Mouse (Mus musculus) regulatory T cell (primary cell): Measurements from ENCODE around the gene Cyth1.

Experiments
- in situ Hi-C: fragments of 300-600 bp; cut with MboI, MseI; formaldehyde crosslinking; loops from one replicate; pipeline ENCODE4 v1.15.1; 2025; ENCODE audit warnings: high pct_unique_total_duplicates

Cyth1 gene

DNA sequence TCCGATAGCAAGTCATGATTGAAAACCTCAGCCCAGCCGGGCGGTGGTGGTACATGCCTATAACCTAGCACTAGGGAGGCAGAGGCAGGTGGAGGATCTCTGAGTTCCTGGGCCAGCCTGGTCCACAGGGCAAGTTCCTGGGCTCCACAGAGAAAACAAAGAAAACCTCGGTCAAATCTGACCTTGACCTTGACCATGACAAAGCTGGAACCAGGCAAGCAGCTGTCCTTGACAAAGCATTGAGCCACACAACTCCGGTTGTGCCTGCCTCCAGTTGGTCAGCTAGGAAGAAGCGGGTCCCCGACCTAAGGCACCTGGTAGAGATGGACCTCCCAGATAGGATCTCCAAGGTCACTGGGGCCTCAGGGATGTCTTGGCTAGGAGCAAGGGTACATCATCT lies 8.0 kb upstream of the Cyth1 start:
- in situ Hi-C loops, result loop anchor here (10.0 to 25.0 kb wide), 2 partner anchors 1706 to 1928 kb away; no protein-coding TSS in a partner anchor

DNA sequence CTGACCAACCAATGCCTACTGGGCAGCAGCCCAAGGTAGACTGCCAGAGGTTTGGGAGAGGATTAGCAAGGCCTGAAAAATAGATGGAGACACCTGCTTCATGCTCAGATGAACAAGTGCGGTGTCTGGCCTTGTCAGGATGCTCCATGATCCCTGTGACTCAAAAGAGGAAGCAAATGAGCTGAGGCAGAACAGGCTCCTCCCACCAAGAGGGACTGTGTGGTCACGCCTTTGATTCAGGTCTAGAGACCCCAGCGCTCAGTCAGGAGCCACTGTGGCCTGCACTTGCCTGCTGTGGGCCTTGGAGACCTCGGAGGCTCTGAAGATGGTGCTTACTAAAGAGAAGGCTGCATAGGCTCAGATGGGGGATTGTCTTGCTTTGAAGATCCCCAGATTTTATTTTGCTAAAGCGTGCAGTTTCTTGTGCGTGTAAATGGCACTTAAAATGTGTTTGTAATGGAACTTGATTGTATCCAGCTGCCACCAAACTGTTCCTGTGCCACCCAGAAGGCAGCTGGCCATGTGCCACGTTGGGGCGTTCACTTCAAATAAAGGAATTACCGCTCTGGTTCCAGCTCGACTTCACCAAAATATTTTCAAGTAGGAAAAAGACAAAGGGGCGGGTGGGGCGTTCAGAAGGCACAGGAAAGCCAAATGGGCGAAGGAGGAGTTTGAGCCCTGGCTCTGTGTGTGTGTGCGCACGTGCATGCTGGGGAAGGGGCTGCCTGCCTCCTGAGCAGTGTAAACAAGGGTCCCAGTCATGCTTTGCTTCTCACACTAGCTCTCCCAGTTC lies 6.0 kb upstream of the Cyth1 start:
- in situ Hi-C loops, result loop anchor here (10.0 to 25.0 kb wide), 2 partner anchors 1708 to 1930 kb away; no protein-coding TSS in a partner anchor

DNA sequence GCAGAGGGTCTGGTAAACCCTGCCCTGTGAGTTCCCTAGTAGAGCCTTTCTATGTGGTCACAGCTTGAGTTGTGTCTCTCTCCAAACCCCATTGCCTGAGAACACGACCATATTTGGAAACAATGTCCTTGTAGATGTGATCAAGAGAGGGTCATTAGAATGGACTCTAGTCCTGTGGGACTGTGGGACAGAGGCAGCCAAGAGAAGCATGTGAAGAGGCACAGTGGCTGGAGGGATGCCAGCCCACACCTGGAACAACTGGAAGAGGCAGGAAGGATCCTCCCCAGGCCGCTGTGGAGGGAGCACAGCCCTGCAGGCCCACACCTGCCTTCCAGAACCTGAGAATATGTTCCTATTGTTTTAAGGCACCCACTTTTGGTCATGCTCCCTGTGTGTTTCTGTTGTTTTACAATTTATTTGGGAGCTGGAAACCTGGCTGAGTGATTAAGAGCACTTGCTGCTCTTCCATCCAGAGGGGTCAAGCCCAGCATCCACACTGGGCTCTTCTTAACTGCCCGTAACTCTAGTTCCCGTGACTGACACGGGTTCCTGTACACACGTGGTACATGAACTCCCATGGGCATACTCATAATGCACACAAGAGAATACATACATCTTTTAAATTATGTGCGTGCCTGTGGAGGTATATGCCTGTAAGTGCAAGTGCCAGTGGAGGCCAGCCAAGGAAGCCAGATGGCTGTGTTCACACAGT lies 5.2 kb upstream of the Cyth1 start:
- in situ Hi-C loops, result loop anchor here (10.0 to 25.0 kb wide), 2 partner anchors 1709 to 1931 kb away; no protein-coding TSS in a partner anchor

DNA sequence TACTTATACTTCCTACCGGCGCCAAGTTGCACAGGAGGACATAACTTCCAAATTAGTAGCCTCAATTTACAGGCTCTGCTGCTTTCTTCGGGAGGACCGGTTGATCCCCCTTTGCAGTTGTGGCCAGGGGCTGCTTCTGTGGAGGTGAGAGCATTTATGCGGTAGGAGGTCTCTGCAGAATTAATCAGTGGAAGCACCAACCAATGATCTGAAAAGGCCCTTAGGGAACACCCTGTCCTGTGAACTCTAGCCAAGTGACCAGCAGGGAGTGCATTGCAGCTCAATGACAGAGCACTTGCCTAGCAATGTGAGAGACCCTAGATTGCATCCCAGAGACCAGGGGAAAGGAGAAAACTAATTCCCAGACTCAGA lies 606 bp upstream of the Cyth1 start:
- in situ Hi-C loops, result loop anchor here (25.0 kb wide), 1 partner anchor 912 kb away; no protein-coding TSS in a partner anchor

DNA sequence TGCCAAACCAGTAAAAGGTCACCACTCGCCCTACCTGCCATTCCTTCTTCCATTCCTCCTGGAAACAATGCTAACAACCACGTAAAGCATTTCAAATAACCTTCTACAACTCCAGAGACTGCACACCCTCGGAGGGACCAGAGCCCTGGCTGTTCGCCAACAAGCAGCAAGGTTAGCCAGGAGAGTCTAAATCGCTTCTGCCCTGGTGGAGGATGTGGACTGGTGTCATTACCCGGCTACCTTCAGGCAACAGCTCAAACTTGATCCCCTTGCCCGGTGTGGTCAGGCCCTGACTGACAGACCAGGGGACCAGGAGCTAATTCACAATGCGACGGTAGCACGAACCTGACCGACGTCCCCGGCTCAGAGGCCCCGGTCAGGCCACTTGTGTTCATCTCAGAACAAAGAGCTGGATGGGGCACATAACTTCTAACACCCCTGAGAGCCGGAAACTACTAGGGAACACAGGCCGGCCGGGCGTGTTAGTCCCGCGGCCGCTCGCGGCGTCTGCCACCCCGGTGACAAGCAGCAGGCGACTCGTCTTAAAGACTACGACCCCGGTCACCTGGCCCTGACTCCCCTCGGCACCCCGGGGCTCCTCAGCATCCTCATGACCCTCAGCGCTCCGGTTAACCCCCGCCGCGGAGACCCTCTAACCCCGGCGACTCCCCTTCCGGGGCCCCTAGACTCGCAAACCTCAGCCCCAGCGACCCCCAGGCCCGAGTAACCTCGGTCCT lies 865 bp downstream of the Cyth1 start:
- in situ Hi-C loops, result loop anchor here (25.0 kb wide), 1 partner anchor 910 kb away; no protein-coding TSS in a partner anchor

DNA sequence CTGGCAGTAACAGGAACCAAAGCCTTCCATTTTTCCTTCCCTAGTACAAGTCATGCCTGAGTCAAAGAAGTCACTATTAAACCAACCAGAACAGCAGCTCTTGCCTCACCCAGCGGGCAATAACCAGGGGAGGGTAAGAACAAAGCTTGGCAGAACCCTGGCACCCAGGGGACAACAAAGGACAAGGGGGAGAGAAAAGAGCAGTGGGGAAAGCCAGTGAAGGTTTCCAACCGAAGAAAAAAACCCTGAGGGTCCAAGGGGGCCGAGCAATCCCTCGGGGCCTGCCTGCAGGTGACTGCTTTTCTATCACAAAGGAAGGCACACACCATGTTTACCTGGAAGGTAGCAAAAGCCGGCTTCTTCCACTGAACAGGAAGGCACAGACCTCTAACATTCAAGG lies 1.7 kb downstream of the Cyth1 start:
- in situ Hi-C loops, result loop anchor here (25.0 kb wide), 1 partner anchor 909 kb away; no protein-coding TSS in a partner anchor

DNA sequence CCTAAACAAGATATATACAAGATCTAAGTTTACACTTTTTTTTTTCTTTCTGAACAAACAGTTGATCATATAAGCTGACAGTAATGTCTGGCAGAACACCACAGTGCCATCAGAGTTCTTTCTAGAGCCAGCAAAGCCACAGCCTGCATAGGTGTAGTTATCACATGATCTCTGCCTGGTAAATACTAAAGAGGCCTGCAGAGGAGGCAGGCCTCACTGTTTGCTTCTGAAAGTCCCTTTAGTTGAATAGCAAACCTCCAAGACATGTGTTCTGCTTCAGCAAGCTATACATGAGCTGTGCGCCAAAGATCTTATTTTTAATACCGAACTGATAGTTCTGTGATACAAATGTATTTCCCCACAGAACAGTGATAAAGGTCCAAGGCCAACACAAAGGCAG lies 3.3 kb downstream of the Cyth1 start:
- in situ Hi-C loops, result loop anchor here (25.0 kb wide), 1 partner anchor 908 kb away; no protein-coding TSS in a partner anchor

DNA sequence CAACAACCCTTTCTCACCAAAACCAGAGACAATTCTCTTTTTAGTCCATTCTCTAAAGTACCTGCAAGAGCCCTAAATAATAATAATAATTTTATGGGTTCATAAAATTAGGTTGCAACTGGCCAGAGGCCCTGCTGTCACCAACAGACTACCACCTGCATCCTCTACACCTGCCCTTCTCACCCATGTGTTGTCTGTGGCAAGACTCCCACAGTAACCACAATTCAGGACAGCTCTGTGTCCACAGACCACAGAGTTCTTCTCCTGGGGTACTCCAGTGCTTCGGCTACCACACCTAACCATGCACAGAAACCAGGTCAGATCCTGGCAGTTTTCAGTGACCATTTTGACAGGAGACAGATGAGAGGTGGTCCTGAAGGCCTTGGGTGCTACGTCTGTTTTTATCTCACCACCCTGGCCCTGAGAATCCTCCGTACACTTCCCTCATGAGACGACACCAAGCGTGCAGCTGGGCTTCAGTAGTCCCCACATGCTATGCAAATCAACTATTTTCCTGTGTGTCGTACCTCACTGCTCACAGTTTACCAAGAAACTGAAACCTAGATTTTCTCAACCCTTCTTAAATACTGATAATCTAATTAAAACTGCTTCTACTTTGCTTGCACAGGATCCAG lies 4.6 kb downstream of the Cyth1 start:
- in situ Hi-C loops, result loop anchor here (25.0 kb wide), 1 partner anchor 906 kb away; no protein-coding TSS in a partner anchor

DNA sequence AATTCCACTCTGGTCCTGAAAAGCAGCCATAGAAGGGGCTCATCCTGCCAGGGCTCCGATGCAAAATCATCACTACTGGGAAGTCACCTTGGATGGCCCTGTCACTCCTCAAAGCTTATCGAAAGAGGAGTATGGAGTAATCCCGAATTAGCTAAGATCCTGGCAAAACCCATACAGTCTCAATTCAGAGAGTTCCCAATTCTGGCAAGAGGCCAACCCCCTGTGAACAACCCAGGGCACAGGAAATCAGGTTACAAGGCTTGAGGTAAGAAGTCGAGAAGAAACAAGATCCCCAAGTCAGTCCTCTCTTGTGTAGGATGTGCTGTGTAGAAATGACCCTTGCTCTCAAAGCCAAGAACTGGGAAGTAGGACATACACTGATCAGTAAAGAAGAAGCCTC lies 5.9 kb downstream of the Cyth1 start:
- in situ Hi-C loops, result loop anchor here (25.0 kb wide), 1 partner anchor 905 kb away; no protein-coding TSS in a partner anchor

DNA sequence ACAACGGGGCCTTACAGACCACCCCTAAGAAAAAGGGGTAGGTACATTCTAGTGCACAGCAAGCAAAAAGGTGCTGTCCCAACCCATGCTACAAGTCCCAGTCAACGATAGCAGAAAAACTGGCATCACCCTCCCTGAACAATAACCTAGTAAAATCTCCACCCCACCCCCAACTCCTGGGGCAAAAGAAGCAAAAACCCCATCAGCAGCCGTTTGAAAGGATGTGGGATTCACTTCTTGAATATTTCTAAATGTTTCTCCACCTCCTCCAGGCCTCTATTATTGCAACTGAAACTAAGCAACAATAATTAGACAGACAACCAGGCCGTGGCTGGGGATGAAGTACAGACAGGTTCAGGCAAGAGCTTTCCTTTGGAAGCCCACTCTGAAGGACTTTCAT lies 8.0 kb downstream of the Cyth1 start:
- in situ Hi-C loops, result loop anchor here (25.0 kb wide), 1 partner anchor 903 kb away; no protein-coding TSS in a partner anchor

DNA sequence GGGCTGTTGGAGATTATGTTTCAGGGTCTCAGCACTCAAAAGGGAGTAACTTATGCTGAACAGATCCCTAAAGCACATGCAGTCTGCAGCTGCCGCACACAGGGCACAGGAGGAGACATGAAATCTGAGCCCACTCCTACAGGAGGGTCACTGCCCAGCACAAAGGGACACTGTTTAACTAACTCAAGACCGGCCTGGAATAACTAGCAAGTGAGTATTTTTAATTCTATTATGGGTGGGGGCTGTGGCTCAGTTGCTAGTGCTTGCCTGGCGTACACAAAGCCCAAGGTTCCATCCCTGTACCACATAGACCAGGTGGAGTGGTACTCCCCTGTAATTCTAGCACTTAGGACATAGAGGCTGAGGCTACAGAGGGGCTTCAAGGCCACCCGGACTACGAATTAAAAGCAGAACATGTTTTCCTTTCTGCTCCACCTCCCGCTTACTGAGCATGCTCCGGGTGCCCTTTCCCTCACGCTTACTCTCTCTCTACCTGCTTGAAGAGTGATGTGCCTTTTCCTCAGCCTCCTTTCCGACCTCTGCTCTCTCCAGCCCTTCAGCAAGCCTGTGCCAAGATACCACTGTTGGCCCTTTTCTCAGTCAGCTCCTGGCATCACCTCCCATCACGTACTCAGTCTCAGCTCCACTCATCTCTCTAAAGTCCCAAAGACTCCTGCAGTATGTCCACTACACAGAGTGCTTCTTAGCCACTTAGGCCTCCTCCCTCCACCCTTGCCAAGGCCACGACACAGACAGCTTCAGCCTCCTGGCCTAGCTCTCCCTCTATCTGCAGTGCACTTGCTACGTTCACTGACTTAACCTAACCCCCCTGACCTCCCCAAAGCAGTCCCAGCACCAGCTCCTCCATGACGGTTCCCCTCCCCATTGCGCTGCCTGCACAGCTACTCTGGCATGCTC lies 8.9 kb downstream of the Cyth1 start:
- in situ Hi-C loops, result loop anchor here (25.0 kb wide), 1 partner anchor 902 kb away; no protein-coding TSS in a partner anchor

DNA sequence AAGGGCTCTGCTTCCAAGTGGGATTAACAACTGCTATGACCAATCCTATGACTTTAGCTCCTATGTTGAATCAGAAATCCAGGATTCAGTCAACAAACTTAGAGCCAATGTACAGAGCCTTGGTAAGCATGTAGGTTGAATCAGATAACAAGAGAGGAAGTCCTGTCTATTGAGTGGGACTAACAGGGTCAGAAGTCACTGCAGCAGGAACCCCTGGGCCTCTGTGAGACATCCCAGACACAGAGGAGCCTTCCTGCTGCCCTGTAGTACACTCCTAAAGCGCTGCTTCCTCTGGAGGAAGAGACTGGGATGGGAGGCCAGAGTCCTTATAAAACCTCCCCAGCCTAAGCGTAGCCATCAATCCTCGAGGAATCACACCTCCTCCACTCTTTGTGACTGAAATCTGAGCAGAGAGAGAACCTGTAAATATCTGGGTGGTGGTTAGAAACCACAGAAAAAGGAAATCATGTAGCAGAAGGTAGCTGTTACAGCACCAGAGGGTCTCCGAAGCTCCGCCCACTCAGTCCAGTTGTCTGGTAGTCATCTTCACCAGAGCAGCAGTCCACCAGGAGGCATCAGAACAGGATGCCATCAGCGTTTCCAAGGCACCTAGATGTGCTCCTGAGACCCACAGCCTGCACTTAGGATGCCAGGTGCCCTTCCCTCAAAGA lies 11.7 kb downstream of the Cyth1 start:
- in situ Hi-C loops, result loop anchor here (25.0 kb wide), 1 partner anchor 899 kb away; no protein-coding TSS in a partner anchor

DNA sequence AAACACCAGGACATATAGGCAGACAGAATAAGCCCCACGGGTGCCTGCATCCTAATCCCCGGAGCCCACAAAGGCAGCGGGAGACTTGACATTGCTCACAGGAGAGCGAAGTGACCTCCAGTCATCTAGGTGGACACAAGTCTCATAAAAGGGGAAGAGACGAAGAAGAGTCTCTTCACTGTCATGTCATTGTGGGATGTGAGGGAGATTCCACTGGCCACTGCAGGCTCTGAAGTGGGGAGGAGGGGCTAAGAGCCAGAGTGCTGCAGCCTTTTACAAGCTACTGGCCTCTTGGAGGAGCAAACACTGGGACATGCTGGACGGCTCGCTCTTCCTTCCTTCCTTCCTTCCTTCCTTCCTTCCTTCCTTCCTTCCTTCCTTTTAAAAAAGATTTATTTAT lies 13.5 kb downstream of the Cyth1 start:
- in situ Hi-C loops, result loop anchor here (25.0 kb wide), 1 partner anchor 898 kb away; no protein-coding TSS in a partner anchor

DNA sequence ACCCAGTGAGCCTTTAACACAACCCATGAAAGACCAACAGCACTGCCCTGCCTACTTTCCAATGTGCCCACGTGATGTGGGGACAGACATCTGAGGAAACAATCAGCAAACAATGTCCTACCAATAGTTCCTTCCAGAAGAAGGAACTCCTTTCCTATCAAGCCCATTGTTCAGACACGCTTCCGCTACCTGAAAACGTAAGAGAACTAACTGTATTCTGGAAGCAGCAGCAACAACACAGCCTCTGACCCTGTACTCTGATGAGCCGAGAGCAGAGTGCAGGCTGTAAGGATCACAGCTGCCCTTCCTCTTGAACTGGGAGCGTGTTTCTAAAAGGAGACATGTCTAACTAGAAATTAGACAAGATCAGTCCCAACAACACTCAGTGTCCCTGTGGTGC lies 13.9 kb downstream of the Cyth1 start:
- in situ Hi-C loops, result loop anchor here (25.0 kb wide), 1 partner anchor 897 kb away; no protein-coding TSS in a partner anchor

DNA sequence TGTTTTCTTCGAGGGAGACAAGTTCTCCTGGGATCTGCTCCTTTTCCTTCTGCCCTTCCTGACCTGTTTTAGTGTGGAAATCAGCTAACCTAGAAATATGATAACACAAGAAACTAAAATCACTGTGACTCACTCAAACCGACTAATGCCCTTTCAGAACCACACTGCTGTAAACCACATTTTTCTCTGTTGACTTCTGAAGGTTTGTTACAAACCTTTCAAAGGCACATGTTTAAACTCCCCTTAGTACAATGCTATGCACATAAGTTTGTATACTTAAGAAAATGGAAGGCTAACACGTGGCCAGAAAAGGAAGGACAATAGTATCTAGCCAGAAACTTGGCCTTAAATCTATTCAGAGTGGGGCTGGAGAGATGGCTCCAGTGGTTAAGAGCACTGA lies 14.5 kb downstream of the Cyth1 start:
- in situ Hi-C loops, result loop anchor here (25.0 kb wide), 1 partner anchor 897 kb away; no protein-coding TSS in a partner anchor

DNA sequence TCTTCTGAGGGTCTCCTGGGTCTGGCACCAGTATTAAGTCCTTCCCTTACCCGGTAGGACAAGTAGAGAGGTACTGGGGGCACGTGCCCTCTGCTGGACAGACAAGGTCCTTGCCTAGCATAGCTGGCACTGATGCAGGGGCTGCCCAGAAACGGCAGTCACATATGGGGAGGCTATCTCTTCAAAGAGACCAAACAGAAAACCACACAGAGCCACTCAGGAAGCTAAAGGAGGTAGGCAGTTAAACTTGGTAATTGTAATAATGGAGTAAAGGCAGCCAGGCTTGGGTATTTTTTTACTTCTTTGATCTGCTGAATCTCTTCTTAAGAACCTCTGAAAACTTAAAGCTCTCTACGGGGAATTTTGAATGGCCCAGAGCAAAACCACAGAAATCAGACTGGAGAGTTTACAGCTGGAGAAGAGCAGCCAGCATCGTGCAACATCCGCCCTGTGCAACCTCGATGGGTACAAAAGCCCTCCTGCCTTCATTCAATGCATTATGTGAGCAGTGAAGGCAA lies 16.0 kb downstream of the Cyth1 start:
- in situ Hi-C loops, result loop anchor here (25.0 kb wide), 1 partner anchor 895 kb away; no protein-coding TSS in a partner anchor

DNA sequence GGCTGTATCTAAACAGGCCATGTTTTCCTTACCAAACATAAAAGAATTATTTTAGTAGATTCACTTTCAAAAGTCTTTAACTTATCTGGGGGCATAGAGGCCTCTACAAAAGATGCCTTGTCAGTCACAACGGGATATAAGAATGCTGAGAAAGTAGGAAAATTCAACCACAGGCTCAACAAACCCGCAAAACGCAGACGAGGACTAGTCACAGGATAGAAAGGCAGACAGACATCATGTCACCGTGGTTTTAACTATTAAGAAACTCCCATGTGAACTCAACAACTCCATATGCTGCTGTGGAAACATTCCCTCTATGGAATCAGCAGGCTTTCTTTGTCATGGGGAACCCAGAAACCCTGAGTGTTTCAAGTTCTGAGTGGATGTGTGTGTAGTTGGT lies 18.5 kb downstream of the Cyth1 start:
- in situ Hi-C loops, result loop anchor here (10.0 to 25.0 kb wide), 2 partner anchors 893 to 925 kb away; no protein-coding TSS in a partner anchor

DNA sequence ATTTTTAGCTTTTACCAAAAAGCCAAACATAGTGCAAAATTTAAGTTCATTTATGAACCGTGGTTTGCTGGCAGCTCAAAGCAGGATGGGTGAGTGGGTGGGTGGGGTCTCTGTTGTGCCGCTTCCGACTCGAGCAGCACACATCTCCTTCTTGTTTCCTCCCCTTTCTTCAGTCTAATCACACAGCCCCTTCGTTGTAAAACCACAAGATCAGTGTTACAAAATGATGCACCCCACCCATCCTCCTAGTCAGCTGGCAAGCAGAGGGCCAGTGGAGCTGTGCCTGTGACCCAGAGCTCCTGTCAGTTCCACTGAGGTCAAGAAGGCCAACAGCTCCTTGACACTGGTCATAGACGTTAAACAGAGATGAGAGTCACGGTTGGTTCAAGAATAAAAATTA lies 20.7 kb downstream of the Cyth1 start:
- in situ Hi-C loops, result loop anchor here (10.0 to 25.0 kb wide), 2 partner anchors 890 to 927 kb away; no protein-coding TSS in a partner anchor

DNA sequence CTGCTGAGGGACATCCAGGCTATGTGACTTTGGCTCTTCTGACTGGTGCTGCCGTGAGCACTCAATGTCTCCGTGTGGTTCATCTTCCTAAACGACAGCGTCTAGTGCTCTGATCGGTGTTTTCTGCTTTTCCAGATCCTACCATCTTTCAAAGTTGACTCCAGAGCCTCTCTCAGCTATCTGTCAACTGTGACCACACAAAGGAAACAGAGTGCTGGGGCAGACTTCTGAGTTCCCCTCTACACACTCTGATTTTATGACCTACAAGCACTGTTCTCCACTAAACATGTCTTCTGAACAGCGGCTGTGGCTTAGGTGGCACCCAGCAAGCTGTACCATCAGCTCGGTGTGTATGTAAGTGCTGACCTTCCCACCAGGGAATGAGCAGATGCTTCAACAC lies 21.5 kb downstream of the Cyth1 start:
- in situ Hi-C loops, result loop anchor here (10.0 to 25.0 kb wide), 2 partner anchors 890 to 928 kb away; no protein-coding TSS in a partner anchor
